Mouse (Mus musculus): ENCODE data around the gene Car8. TPM values are rescaled to one million over a fixed set of nuclear protein-coding genes. Genes with fewer than 3 reads are reported as not detected.
"Not testable (repeated sequence)": the region's sequence is repeated elsewhere in the genome, so short reads cannot be mapped to it uniquely, and the experiment has no call there.

Car8 gene
- polyA plus RNA-seq, 1 experiment from 2014 or later: 2.8 TPM

DNA sequence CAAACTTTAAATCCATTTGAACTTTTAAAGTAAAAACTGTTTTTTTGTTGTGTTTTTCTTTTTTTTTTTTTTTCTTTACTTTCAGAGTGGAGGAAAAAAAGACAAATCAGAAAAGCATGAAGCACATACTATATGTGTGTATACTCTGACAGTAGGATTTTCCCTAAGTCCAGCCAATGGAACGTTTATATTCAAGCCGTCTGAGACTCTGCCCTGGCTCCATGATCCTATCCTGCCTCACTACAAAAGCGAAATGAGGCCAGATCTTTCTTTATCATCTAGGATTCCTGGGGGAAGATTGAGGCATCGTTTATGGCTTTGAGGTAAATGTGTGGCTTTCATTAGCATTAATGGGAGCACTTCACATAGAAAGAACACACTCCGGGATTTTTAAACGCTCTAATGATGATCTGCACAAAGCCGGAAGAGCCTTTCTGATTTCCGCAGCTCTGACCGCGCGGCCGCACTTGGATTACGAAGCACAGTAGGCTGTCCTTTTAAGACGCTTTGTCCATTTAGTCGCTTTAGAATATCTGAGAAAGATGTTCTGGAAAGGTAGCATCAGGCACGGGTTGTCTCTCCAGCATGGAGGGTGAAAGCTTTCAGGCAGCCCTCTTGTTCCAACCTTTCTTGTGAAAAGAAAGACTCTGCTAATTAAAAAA, 128.8 kb downstream of the Car8 start:
- Histone ChIP-seq H3K9me3 (no peaks in the 10 kb centered on the region), H3K4me1 (replicated peaks) (no peaks in the 10 kb centered on the region), H3K4me3 (replicated peaks) (no peak overlapping the region), H3K27ac (no peak overlapping the region), H3K4me2 (no peak overlapping the region), H3K27me3 (no peaks in the 10 kb centered on the region), H3K9ac (replicated peaks) (no peak overlapping the region), H3K36me3 (no peaks in the 10 kb centered on the region)
- no peak for ATAC-seq (ENCODE audit: insufficient number of reproducible peaks, insufficient read depth, low FRiP score, low TSS enrichment, low read depth)
- 70% methylated on average over 16 of the region's 16 CpGs for WGBS

DNA sequence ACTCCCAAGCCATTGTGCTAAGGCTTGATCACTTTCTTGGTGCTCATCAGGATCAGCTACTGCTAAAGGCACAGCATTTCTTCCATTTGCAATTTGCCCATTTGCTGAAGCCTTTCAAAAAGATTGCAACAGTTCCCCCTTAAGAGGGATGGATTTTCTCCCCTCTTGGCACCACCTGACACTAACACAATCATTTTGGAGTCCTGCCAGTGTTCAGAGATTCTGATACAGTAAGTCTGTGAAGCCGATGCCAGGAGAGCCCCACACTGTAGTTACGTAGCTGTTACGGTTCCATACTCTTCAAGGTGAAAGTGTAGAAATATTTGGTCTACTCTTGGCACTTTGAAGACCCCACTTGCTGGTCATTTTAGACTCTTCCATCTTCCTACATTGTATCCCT, 137.4 kb downstream of the Car8 start:
- Histone ChIP-seq H3K4me3 (replicated peaks) (no peak overlapping the region), H3K36me3 (no peaks in the 10 kb centered on the region), H3K4me2 (no peak overlapping the region), H3K9ac (replicated peaks) (no peak overlapping the region), H3K27ac (no peak overlapping the region), H3K4me1 (replicated peaks) (no peaks in the 10 kb centered on the region), H3K9me3 (no peaks in the 10 kb centered on the region), H3K27me3 (no peaks in the 10 kb centered on the region)
- WGBS: 85% methylated on average over 3 of the region's 3 CpGs
- ATAC-seq (ENCODE audit: insufficient number of reproducible peaks, insufficient read depth, low FRiP score, low TSS enrichment, low read depth): no peak

DNA sequence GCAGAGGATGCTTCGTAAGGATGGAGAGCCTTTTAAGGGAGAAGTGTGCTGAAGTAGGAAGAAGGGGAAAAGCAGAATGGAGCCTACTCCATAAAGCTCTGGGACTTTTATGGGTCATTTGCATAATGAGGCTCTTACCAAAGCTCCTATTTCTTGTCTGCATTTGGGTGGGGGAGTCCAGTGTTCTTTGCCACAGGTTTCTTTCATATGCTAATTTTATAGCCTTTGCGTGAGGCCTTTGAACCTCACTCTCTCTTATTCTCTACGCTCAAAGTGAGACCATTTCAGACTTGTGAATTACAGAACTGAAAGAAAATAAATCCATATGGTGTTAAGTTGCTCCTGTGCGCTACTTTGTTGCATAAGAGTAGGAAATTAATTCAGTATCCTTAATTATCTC, 140.8 kb downstream of the Car8 start:
- ATAC-seq (ENCODE audit: insufficient number of reproducible peaks, insufficient read depth, low FRiP score, low TSS enrichment, low read depth): no peak
- no peaks in the 10 kb centered on the region for H3K4me1 ChIP-seq (replicated peaks)
- no peak overlapping the region for H3K27ac ChIP-seq
- H3K36me3 ChIP-seq: no peaks in the 10 kb centered on the region
- no peak overlapping the region for H3K9ac ChIP-seq (replicated peaks)
- no peak overlapping the region for H3K4me2 ChIP-seq
- no peaks in the 10 kb centered on the region; the same call in 1 of the 2 replicates for H3K9me3 ChIP-seq
- H3K27me3 ChIP-seq: no peaks in the 10 kb centered on the region
- WGBS: 34% methylated on average over 4 of the region's 4 CpGs
- no peak overlapping the region for H3K4me3 ChIP-seq (replicated peaks)

DNA sequence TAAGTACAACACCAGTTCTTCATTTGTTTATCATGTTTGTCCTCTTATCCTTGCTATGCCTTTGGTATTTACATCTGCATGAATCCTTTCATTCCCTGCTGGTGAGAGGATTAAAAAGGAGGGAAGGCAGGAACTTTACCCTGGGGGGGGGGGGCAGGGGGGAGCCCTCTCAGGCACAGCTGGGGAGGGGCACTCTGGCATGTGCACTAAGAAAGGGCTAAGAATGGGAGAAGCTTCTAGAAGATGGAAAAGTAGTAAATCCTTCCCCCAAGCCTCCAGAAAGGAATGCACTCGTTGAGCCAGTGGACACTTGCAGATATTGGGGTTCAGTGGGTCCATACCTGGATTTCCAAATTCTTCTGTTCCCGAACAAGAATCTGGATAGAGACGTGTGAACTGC, 141.2 kb downstream of the Car8 start:
- no peaks in the 10 kb centered on the region for H3K27me3 ChIP-seq
- H3K27ac ChIP-seq: no peak overlapping the region
- WGBS: 55% methylated on average over 3 of the region's 3 CpGs
- no peak overlapping the region for H3K4me3 ChIP-seq (replicated peaks)
- H3K9ac ChIP-seq (replicated peaks): no peak overlapping the region
- H3K4me2 ChIP-seq: no peak overlapping the region
- no peaks in the 10 kb centered on the region for H3K4me1 ChIP-seq (replicated peaks)
- H3K9me3 ChIP-seq: no peaks in the 10 kb centered on the region; the same call in 1 of the 2 replicates
- no peak for ATAC-seq (ENCODE audit: insufficient number of reproducible peaks, insufficient read depth, low FRiP score, low TSS enrichment, low read depth)
- H3K36me3 ChIP-seq: no peaks in the 10 kb centered on the region

DNA sequence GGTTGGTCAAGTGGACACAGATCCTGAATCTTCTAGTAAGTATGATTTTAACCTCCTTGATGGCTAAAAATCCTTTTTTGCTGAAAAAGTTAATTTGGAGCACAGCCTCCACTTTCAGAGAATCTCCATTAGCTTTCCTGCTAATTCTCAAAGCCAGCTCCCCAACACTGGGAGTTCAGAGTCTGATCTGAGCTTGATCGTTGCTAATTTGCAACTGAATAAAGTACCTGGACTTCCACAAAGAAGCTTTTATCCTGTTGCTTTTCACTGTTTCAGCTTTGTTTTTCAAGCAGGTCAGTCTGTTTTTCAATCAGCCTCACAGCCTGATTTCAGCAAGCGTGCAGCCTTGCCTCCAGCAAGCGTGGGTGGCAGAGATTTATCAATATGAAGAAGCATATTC, 145.3 kb downstream of the Car8 start:
- H3K36me3 ChIP-seq; H3K4me2 ChIP-seq; H3K4me3 ChIP-seq (replicated peaks); H3K27me3 ChIP-seq; H3K9ac ChIP-seq (replicated peaks); H3K27ac ChIP-seq; H3K4me1 ChIP-seq (replicated peaks); ATAC-seq (ENCODE audit: insufficient number of reproducible peaks, insufficient read depth, low FRiP score, low TSS enrichment, low read depth); H3K9me3 ChIP-seq: not testable (repeated sequence)
- WGBS: 89% methylated on average over 3 of the region's 3 CpGs

Small RNA genes lying within 50 kb of the gene (microRNA-seq; reads per million reads assigned to microRNA genes)
- gene Gm25355: not detected

All from limb, embryonic 12.5 days (tissue).